Mouse (Mus musculus): Measurements from ENCODE around the gene Ddb2.

Gene Ddb2

GRCm38 (mm10) chr2:91187431-91187830, 49.4 kb downstream of the Ddb2 start:
- no peak for DNase-seq (ENCODE audit: low spot score)

GRCm38 (mm10) chr2:91186208-91186607, 50.6 kb downstream of the Ddb2 start:
- no peak for DNase-seq (ENCODE audit: low spot score)

- DNase-seq (ENCODE audit: low spot score) = no peak
Measured at GRCm38 (mm10) chr2:91183711-91184405, 52.9 kb downstream of the Ddb2 start, which contains the start of gene Madd. Madd (minus strand) TSS chr2:91183837.

- DNase-seq (ENCODE audit: low spot score) = peak; percentile 89
Measured at GRCm38 (mm10) chr2:91183148-91183513, 53.7 kb downstream of the Ddb2 start.

GRCm38 (mm10) chr2:91182405-91183147, 54.2 kb downstream of the Ddb2 start:
- peak; percentile 72 for DNase-seq (ENCODE audit: low spot score)

- no peak for DNase-seq (ENCODE audit: low spot score)
Measured at GRCm38 (mm10) chr2:91182016-91182404, 54.8 kb downstream of the Ddb2 start.

GRCm38 (mm10) chr2:91180706-91181105, 56.1 kb downstream of the Ddb2 start:
- DNase-seq (ENCODE audit: low spot score) = no peak

- no peak for DNase-seq (ENCODE audit: low spot score)
Measured at GRCm38 (mm10) chr2:91179825-91180224, 57.0 kb downstream of the Ddb2 start.

- DNase-seq (ENCODE audit: low spot score) = no peak
Measured at GRCm38 (mm10) chr2:91176234-91176633, 60.5 kb downstream of the Ddb2 start.

- DNase-seq (ENCODE audit: low spot score) = no peak
Measured at GRCm38 (mm10) chr2:91175490-91175889, 61.3 kb downstream of the Ddb2 start.

- DNase-seq (ENCODE audit: low spot score) = no peak
Measured at GRCm38 (mm10) chr2:91169587-91170322, 67.0 kb downstream of the Ddb2 start.

- no peak for DNase-seq (ENCODE audit: low spot score)
Measured at GRCm38 (mm10) chr2:91167629-91168028, 69.2 kb downstream of the Ddb2 start.

- DNase-seq (ENCODE audit: low spot score) = no peak
Measured at GRCm38 (mm10) chr2:91164991-91165390, 71.8 kb downstream of the Ddb2 start.

- DNase-seq (ENCODE audit: low spot score) = no peak
Measured at GRCm38 (mm10) chr2:91163532-91163931, 73.2 kb downstream of the Ddb2 start.

- no peak for DNase-seq (ENCODE audit: low spot score)
Measured at GRCm38 (mm10) chr2:91162952-91163351, 73.8 kb downstream of the Ddb2 start.
